Mouse (Mus musculus): ENCODE data around the gene Cdh13.

Gene Cdh13

GRCm38 (mm10) chr8:118803168-118803567, 519.6 kb downstream of the Cdh13 start:
- DNase-seq (ENCODE audit: low spot score in 2 of 2): no peak

- DNase-seq (ENCODE audit: low spot score in 2 of 2): no peak
Measured at GRCm38 (mm10) chr8:118809660-118810059, 526.1 kb downstream of the Cdh13 start.

GRCm38 (mm10) chr8:118815055-118815454, 531.5 kb downstream of the Cdh13 start:
- DNase-seq (ENCODE audit: low spot score in 2 of 2): no peak

- DNase-seq (ENCODE audit: low spot score in 2 of 2): no peak
Measured at GRCm38 (mm10) chr8:118826761-118827160, 543.2 kb downstream of the Cdh13 start.

- DNase-seq (ENCODE audit: low spot score in 2 of 2): no peak
Measured at GRCm38 (mm10) chr8:118827726-118828125, 544.2 kb downstream of the Cdh13 start.

GRCm38 (mm10) chr8:118830291-118830690, 546.8 kb downstream of the Cdh13 start:
- no peak for DNase-seq (ENCODE audit: low spot score in 2 of 2)

- no peak for DNase-seq (ENCODE audit: low spot score in 2 of 2)
Measured at GRCm38 (mm10) chr8:118831026-118831425, 547.5 kb downstream of the Cdh13 start.

- DNase-seq (ENCODE audit: low spot score in 2 of 2): no peak
Measured at GRCm38 (mm10) chr8:118838801-118839200, 555.3 kb downstream of the Cdh13 start.

- DNase-seq (ENCODE audit: low spot score in 2 of 2): no peak
Measured at GRCm38 (mm10) chr8:118845690-118846089, 562.2 kb downstream of the Cdh13 start.

- no peak for DNase-seq (ENCODE audit: low spot score in 2 of 2)
Measured at GRCm38 (mm10) chr8:118848021-118848420, 564.5 kb downstream of the Cdh13 start.

- DNase-seq (ENCODE audit: low spot score in 2 of 2): no peak
Measured at GRCm38 (mm10) chr8:118849515-118849914, 566.0 kb downstream of the Cdh13 start.

- DNase-seq (ENCODE audit: low spot score in 2 of 2): peak; percentile 21 to 57
Measured at GRCm38 (mm10) chr8:118850381-118850780, 566.8 kb downstream of the Cdh13 start.

- peak in 1 of 2 experiments; percentile 23 for DNase-seq (ENCODE audit: low spot score in 2 of 2)
Measured at GRCm38 (mm10) chr8:118851361-118851760, 567.8 kb downstream of the Cdh13 start.

GRCm38 (mm10) chr8:118852861-118853260, 569.3 kb downstream of the Cdh13 start:
- no peak for DNase-seq (ENCODE audit: low spot score in 2 of 2)

GRCm38 (mm10) chr8:118854656-118855055, 571.1 kb downstream of the Cdh13 start:
- no peak for DNase-seq (ENCODE audit: low spot score in 2 of 2)

GRCm38 (mm10) chr8:118866332-118866731, 582.8 kb downstream of the Cdh13 start:
- no peak for DNase-seq (ENCODE audit: low spot score in 2 of 2)

- DNase-seq (ENCODE audit: low spot score in 2 of 2): no peak
Measured at GRCm38 (mm10) chr8:118870711-118871110, 587.2 kb downstream of the Cdh13 start.

GRCm38 (mm10) chr8:118879939-118880825, 596.6 kb downstream of the Cdh13 start:
- DNase-seq (ENCODE audit: low spot score in 2 of 2): no peak

- DNase-seq (ENCODE audit: low spot score in 2 of 2): no peak
Measured at GRCm38 (mm10) chr8:118884296-118884695, 600.8 kb downstream of the Cdh13 start.

GRCm38 (mm10) chr8:118884988-118885387, 601.5 kb downstream of the Cdh13 start:
- DNase-seq (ENCODE audit: low spot score in 2 of 2): no peak

GRCm38 (mm10) chr8:118902402-118902801, 618.9 kb downstream of the Cdh13 start:
- no peak for DNase-seq (ENCODE audit: low spot score in 2 of 2)

GRCm38 (mm10) chr8:118916513-118916912, 633.0 kb downstream of the Cdh13 start:
- DNase-seq (ENCODE audit: low spot score in 2 of 2): no peak

GRCm38 (mm10) chr8:118937412-118937811, 653.9 kb downstream of the Cdh13 start:
- DNase-seq (ENCODE audit: low spot score in 2 of 2): no peak

Measured in spleen, postnatal 10 days (tissue).